Mouse (Mus musculus) right cerebral cortex, postnatal 25 days (tissue): Measurements from ENCODE around the gene Mindy4b-ps.
"Not testable (repeated sequence)": the region's sequence is repeated elsewhere in the genome, so short reads cannot be mapped to it uniquely, and the experiment has no call there.

ENCODE experiments used
- DNase-seq: peaks from one replicate; pipeline ENCODE4 v3.0.0; 2022

Mindy4b-ps gene

DNA sequence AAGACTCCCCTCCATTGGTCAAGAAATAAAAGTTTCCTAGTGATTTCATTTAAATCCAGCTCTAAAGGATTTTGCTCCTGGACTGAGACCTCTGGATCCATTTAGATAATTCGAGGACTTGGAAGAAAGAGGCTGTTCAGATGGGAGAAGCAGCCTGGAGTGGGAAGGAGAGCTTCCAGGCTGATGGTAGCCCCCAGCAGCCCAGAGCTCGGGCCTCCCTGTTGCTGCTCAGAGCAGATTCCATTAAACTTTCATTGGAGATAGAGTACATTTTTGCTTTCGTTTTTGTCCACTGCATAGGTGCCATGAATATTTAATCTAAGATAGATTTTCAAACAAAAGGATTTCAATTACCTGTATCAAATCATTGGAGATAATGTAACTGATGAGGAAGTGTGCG, at the start of gene Mindy4b-ps:
Gene Mindy4b-ps (minus strand): TSS at position 101 of the 400 bp plus-strand sequence.
- no peak for DNase-seq

GRCm38 (mm10) chr3:58871882-58872281, 49.8 kb upstream of the Mindy4b-ps start:
- not testable (repeated sequence) for DNase-seq

DNA sequence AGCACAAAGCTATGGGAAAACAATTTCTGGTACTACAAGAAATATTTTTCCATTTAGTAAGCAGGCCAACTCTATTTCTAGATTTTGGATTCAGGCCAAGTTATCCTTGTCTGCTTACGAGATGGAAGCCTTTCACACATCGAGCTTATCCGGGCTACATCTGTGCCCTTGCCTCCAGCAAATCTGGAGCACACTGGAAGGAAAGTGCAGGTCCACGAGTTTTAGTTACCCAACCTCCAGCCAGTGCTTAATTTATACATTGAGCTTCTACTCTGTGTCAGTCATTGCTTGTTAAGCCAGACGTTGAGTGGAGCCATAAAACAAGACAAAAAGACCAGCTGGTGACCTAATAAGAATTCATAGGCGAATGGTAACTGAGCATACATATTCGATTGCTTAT, 43.6 kb upstream of the Mindy4b-ps start:
- DNase-seq, result no peak

- no peak for DNase-seq
These were observed 40.9 kb upstream of the Mindy4b-ps start for GRCm38 (mm10) chr3:58862976-58863375.

DNA sequence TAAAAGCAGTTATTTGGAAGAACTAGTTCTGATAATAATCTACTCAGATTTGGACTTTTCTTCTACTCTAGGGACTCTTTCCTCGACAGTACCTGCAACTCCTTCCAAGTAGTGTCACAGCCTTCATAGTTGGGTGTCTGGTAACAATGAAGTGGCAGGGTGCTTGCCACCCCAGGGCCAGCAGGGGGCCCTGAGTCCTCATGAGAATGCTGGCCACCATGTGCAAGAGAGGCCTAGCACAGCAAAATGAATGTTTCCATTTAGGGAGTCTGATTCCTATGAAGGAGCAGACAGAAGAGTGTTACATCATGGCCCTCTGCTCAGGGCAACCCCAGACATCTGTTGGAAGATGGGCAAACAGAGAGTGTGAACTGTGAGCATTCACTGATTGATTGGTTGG, 21.3 kb upstream of the Mindy4b-ps start:
- DNase-seq, result no peak

DNA sequence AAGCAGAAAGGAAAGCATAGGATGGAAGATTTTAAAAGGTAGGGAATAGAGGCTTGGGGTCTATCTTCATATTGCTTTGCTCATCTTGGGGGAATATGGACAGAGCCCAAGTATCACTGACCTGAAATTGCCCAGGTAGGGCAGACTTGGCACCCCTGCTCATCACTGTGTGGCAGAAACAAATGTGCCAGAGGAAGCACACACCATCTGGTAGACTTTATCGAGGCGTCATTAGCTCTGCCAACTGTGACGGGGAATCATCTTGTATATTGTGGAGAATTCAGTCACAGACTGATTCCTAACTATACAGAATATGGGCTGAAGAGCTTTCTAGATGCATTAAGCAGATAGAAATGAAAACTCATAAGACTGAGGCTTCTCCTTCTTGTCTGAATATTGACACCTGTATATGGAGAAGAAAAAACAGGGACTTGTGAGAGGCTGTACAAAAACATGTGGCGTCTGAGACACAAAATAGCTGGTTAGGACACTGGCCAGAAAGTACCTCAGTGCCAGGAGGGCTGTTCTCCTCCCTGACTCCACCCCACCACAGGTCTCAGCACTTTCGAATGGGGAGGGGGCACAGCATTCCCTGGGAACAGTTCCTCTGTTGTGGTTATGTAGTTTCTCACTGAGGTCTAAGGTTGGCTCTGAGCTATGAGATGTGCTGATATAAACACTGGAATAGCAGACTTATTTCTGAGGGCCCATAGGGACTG, 11.5 kb upstream of the Mindy4b-ps start:
- DNase-seq, result no peak

- DNase-seq, result no peak
These were observed 10.8 kb upstream of the Mindy4b-ps start for GRCm38 (mm10) chr3:58832888-58833287.

- no peak for DNase-seq
These were observed 9.5 kb upstream of the Mindy4b-ps start for GRCm38 (mm10) chr3:58831586-58831985.

DNA sequence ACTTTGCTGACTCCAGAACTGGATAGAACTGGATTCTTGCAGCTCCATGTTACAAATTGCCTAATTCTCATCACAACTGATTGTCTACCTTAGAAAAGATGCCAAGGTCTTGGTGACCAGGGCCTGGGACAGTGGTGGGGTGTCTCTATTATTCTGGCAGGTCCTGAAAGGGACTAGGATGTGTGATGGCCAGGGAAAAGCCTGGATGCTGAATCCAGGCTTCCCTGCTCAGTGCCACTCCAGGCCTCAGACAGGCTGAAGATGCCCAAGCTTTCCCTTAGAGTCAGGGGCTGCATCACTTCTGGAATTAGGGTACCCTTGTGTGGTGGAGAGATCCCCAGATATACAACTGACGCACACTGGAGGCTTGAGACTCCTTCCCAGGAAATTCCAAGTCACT, 7.8 kb upstream of the Mindy4b-ps start:
- DNase-seq, result no peak

DNA sequence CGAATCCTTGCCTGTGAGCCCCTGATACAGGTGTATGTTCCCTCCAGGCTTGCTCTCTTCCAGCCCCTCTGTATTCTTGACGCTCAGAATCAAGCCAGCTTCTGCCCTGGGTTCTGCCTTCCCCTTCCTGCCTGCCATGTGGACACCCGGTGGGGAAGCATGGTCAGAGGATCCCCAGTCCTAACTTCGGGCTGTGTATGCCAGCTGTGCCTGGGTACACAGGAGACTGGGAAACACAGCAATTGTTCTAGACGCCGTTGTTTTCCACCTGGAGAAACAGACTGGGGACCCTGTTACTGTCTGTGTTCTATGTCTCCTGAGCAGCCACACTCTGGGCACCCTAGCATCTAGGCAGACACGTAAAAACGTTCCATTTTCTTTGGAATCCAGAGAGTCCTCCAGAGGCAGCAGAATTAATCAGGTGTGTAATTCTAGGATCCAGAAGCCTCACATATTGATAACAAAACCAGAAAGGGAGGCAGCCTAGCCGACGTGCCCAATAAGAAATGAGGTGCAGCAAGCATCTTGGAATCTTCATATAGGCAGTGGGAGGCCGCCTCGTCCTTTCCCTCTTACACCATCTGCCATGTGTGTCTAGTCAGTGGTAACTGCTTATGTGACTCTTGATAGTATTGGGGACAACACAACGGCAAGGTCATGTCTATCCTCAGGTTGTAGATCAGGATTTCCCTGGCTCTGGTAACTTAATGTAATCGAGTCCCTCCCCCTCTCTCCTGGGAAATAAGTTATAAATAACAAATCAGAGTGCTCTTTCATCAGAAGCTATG, 6.4 kb upstream of the Mindy4b-ps start:
- no peak for DNase-seq

DNA sequence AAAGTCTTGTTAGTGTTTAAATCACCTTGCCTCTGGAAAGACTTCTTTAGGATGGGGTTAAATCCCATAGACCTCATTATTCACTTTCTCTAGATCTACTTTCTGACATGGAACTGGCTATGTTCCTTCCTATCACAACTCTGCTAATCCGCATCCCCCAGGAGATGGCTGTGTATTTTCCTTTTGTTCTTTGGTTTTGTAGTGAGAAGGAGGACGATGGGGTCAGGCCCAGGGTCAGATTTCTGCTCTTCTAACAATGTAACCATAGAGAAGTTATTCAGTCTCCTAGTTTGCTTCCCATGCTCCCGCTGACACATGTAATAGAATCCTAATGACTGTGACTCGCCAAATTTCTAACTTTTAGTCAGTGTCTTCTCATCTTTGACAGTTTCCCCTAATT, 4.2 kb upstream of the Mindy4b-ps start:
- DNase-seq, result no peak

DNA sequence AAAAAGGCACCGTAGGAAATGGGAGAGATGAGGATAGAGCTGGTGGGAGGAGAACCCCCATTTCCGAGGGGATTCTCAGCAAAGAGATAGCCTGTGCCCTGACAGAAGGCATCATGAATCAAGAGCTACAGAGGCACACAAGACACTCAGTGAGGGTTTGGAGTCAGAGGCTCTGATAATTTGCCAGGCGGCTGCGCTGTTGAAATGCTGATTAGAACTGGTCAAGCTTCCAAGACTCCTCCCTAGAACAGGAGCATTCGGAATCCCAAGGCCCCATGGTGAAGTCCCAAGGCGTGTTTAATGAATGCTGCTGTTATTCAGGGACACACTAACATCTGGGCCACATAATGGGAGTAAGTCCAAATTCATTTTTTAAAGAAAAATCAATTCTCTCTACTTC, 4.8 kb downstream of the Mindy4b-ps start:
- DNase-seq, result no peak

DNA sequence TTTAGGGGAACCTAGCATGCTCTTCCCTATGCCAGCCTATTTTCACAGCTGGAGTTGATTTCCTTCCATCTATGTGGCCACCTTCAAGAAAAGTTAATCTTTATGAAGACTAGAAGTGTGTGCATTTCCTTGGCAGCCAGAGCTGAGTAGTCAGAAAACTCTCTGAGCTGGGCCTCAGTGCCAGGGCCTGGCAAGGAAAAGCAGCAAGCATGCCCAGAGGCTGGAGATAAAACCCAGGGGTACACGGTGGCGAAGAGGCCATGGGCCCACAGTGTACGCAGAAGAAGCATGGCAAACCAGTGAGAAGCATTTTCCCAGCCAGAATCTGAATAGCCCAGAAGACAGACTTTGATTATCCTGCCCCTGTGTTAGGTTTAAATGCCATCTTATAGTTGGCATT, 7.9 kb downstream of the Mindy4b-ps start:
- no peak for DNase-seq

DNA sequence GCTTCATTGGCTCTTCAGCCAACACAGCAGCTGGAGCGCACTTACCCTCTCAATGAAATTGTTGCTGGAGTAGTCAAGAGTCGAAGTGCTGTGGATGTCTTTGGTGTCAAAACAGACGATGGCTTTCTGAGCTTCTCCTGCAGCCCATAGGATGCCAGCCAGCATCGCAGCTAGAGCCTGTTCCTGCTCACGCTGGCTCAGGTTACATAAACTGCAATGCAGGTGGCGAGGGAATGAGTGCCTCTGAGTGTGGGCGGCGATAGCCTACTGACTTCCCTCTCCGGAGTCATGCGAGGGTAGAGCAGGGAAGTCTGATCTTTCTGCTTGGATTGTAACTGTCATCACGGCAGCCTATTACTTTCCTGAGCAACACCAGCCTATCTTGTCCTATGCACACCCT, 11.8 kb downstream of the Mindy4b-ps start:
- DNase-seq, result peak; percentile 36

GRCm38 (mm10) chr3:58809111-58809915, 12.8 kb downstream of the Mindy4b-ps start:
- no peak for DNase-seq

DNA sequence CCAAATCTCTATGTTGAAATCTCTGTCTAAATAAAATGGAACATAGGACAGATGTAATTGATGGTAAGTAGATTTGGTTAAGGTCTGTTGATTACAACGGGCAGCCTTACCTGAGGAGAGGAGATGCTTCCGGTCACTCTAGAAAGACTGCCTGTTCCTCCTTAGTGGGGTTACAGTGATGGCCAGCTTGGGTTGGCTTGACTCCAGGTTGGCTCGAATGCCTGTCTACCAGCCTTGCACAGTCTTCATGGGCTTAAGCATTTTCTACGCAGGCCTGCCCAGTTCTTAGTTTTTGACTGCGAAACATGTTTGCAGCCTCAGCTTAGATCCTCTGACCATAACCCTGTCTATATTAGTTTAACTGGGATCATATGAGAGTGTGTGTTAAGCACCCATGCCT, 13.5 kb downstream of the Mindy4b-ps start:
- no peak for DNase-seq

DNA sequence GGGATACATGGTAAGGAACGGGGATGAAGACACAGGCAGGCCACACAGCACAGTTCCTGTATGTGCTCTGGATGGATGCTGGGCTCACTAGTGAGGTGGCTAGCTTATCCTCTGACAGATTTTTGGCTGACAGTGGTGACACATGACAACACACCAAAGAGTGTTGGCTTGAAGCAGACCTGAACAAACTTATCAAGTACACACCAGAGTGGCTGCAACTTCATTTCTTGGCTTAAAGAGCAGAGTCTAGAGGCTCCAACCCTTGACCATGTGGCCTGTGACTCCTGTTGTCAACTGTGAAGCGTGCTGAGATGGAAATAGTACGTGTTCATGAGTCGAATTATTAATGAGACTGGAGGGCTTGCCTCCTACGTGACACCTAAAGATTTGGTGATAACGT, 17.4 kb downstream of the Mindy4b-ps start:
- DNase-seq, result no peak

GRCm38 (mm10) chr3:58798676-58799075, 23.4 kb downstream of the Mindy4b-ps start:
- no peak for DNase-seq

DNA sequence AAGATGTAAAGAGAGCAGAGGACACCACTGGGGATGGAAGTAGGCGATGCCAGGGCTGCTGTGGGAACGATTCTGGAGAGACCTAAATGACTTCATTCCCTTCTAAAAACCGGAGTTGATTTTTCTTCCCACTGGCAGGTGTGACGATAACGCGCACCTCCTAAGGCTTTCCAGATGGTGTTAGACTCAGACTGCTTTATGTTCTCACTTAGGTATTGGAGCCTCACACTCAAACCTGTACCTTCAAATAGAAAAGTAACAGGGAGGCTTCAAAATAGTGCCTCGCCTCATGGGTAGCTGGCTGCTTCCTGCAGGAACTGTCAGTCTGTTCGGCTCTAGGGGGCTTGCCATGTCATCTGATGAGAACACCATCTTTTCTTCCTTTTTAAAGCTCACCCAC, 23.9 kb downstream of the Mindy4b-ps start:
- DNase-seq, result no peak

GRCm38 (mm10) chr3:58789473-58789872, 32.6 kb downstream of the Mindy4b-ps start:
- peak; percentile 43 for DNase-seq

GRCm38 (mm10) chr3:58789033-58789432, 33.1 kb downstream of the Mindy4b-ps start:
- no peak for DNase-seq

GRCm38 (mm10) chr3:58786470-58786869, 35.6 kb downstream of the Mindy4b-ps start:
- DNase-seq, result no peak

- peak; percentile 57 for DNase-seq
These were observed 36.2 kb downstream of the Mindy4b-ps start for GRCm38 (mm10) chr3:58785863-58786262.
